Mouse (Mus musculus) myocyte (in vitro differentiated cells): ENCODE measurements around the gene Tenm2.

Source experiments
- MAX ChIP-seq: IDR thresholded peaks from one replicate; pipeline ENCODE4 v1.6.1; 2011; ENCODE audit warnings: low read depth, mild to moderate bottlenecking, control low read depth
- USF1 ChIP-seq: IDR thresholded peaks from one replicate; pipeline ENCODE4 v1.6.1; 2011; ENCODE audit warnings: low read depth, mild to moderate bottlenecking, control low read depth, moderate library complexity

- TF ChIP-seq MAX: no peak
- no peak for TF ChIP-seq USF1
Measured at GRCm38 (mm10) chr11:36173076-36173690, 1062.6 kb downstream of the Tenm2 start.
